Mouse (Mus musculus): Measurements from ENCODE around the gene Itsn2. TPM values are rescaled to one million over a fixed set of nuclear protein-coding genes. Genes with fewer than 3 reads are reported as not detected.

Gene Itsn2
- polyA plus RNA-seq, 1 experiment from 2014 or later, result 36.0 TPM

DNA sequence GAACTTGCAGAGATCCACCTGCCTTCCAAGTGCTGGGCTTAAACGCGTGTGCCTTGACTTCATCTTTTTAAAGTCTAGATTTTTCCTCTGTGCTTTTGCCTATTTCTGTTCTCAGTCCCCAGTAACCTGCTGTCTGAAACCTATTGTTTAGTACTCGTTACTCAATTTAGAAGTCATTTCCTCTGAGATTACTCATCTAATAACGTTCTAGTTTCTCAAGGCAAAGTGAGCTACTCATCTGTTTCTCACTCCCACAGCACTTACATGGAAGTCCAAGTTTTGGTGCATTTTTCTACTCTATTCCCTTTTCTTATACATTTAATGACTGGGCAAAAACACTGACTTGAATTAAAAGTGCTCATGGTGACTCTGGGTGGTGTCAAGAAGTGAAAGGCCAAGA is 7.3 kb downstream of the Itsn2 start:
- no peak overlapping the region for H3K4me2 ChIP-seq
- no peaks in the 10 kb centered on the region for H3K4me1 ChIP-seq
- 70% methylated on average over 4 of the region's 4 CpGs for WGBS
- H3K9ac ChIP-seq, result no peak overlapping the region
- no peaks in the 10 kb centered on the region for H3K9me3 ChIP-seq
- no peak for ATAC-seq (ENCODE audit: insufficient read depth, low FRiP score, low read depth)
- no peak overlapping the region for H3K27ac ChIP-seq
- H3K27me3 ChIP-seq (replicated peaks), result no peaks in the 10 kb centered on the region
- no peak overlapping the region for H3K4me3 ChIP-seq (replicated peaks)
- H3K36me3 ChIP-seq, result no peaks in the 10 kb centered on the region

DNA sequence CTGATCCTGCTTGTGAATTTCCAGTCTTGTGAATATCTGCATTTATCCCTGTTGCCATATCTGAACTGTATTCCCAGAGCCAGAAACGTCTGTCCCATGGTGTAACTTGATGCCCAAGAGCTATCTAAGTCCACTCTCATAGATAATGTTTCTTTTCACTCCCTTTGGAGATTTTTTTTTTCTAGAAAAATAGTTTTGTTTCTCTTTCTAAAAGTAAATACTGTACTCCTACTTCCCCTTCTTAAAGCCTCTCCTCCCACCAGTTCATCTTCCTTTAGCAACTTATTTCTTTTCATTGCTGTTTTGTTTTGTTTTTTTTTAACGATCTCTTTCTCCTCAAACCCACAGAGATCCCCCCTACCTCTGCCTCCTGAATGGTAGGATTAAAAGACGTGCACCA is 14.2 kb downstream of the Itsn2 start:
- 41% methylated on average over 3 of the region's 3 CpGs for WGBS

DNA sequence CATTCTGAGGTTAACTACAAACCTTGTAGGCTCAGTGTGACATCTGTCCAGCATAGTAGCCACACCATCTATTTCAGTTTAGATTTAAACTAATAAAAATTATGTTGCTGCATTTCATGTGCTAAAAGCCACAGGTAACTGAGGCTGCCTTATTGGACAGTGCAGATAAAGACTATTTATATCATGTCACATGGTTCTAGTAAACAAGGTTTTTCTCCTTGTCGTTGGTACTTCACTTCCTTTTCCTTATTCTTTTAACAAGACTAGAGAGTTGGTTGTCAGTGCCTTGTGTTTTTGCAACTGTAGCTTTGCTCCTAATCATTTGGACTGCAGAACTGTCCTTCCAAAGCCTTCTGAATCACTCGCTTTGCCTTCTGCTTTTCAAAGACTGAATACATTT is 22.3 kb downstream of the Itsn2 start:
- Histone ChIP-seq H3K4me3 (replicated peaks) (no peak overlapping the region), H3K27me3 (replicated peaks) (no peaks in the 10 kb centered on the region)
- WGBS, result 50% methylated on average over 2 of the region's 2 CpGs

More for the DNA sequence above, 14.2 kb downstream of the Itsn2 start:
- Histone ChIP-seq H3K27me3 (replicated peaks) (no peaks in the 10 kb centered on the region), H3K4me2 (no peak overlapping the region), H3K9me3 (no peaks in the 10 kb centered on the region), H3K9ac (no peak overlapping the region), H3K36me3 (no peaks in the 10 kb centered on the region), H3K4me1 (no peaks in the 10 kb centered on the region), H3K4me3 (replicated peaks) (no peak overlapping the region), H3K27ac (no peak overlapping the region)
- no peak for ATAC-seq (ENCODE audit: insufficient read depth, low FRiP score, low read depth)

DNA sequence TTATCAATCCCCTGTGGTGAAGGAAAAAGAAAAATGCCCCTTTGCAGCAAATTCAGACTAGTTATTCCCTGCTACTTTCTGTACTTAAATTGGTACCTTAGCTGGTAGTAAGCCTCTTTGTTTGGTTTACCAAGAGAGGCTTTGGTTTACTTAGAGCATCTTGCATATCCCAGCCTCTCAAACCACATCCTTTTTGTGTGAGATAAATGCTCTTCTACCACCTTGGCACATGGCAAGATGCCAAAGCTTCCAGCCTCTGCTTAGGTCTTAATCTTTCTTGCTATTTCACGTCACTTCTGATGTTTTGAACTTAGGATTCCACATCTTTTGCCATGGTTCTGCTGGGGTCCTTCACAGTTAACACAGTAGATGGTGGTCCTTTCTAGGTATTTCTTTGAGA is 31.8 kb downstream of the Itsn2 start:
- Histone ChIP-seq H3K4me2 (no peak overlapping the region), H3K4me1 (no peaks in the 10 kb centered on the region), H3K36me3 (no peaks in the 10 kb centered on the region), H3K9ac (no peak overlapping the region), H3K4me3 (replicated peaks) (no peak overlapping the region), H3K9me3 (no peaks in the 10 kb centered on the region), H3K27me3 (replicated peaks) (no peaks in the 10 kb centered on the region), H3K27ac (no peak overlapping the region)
- ATAC-seq (ENCODE audit: insufficient read depth, low FRiP score, low read depth), result no peak
- WGBS, result 69% methylated on average over 1 of the region's 1 CpGs

More for the DNA sequence above, 22.3 kb downstream of the Itsn2 start:
- Histone ChIP-seq H3K9ac (no peak overlapping the region), H3K4me1 (peaks cover 3% of the 10 kb centered on the region; the same call in 1 of the 2 replicates), H3K4me2 (no peak overlapping the region), H3K9me3 (no peaks in the 10 kb centered on the region), H3K36me3 (no peaks in the 10 kb centered on the region), H3K27ac (no peak overlapping the region)
- ATAC-seq (ENCODE audit: insufficient read depth, low FRiP score, low read depth), result no peak

DNA sequence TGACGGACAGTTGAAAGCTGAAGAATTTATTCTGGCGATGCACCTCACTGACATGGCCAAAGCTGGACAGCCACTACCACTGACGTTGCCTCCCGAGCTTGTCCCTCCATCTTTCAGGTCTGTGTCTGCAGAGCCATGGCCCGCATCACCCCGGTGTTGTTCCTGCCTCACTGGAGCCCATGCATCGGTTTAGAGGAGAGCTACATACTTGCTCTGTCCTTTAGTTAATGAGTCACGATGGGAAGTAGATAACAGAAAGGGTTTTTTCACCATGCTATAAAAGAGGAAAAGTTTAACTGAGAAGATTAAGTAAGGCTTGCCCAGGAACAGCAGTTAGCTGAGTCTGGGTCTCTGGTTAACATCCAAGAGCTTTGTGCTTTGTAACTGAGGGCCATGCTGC is 40.5 kb downstream of the Itsn2 start:
- no peak overlapping the region for H3K27ac ChIP-seq
- H3K4me3 ChIP-seq (replicated peaks), result no peak overlapping the region
- H3K9ac ChIP-seq, result no peak overlapping the region
- H3K4me2 ChIP-seq, result no peak overlapping the region
- no peak for ATAC-seq (ENCODE audit: insufficient read depth, low FRiP score, low read depth)
- no peaks in the 10 kb centered on the region for H3K27me3 ChIP-seq (replicated peaks)
- peaks cover 19% of the 10 kb centered on the region for H3K36me3 ChIP-seq
- no peaks in the 10 kb centered on the region for H3K9me3 ChIP-seq
- 82% methylated on average over 8 of the region's 8 CpGs for WGBS
- no peaks in the 10 kb centered on the region for H3K4me1 ChIP-seq

DNA sequence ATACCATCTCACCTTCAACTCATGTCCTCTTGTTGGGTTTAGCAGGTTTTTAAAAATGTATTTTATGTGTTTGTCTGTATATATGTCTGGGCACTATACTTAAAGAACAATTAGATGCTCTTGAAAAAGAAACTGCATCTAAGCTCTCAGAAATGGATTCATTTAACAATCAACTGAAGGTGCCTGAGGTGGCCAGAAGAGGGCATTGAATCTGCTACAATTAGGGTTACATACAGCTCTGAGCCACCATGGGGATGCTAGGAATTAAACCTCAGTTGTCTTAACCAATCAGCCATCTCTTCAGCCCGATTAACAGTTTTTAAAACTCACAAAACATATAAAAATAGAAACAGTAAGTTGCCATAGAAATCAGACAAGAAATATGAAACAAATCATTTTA is 46.0 kb downstream of the Itsn2 start:
- peaks cover 17% of the 10 kb centered on the region for H3K36me3 ChIP-seq

DNA sequence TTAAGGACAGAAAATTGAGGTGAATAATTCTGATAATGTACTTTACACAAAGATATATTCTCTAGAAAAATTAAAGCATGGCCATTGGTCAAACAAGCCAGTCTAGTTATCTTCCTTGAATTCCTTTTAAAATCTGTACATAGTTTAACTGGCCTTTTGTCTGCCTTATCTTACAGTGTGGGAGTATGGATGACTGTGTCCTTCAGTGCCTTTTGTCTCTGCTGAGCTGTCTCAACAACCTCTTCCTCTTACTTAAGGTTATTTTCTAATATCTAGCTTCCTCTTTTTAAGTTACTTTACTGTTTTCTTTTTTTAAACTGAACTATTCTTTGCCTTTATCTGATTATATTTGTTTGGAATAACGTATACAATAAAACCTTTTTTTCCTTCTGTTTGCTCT is 48.3 kb downstream of the Itsn2 start:
- Histone ChIP-seq H3K9me3 (no peaks in the 10 kb centered on the region), H3K36me3 (peaks cover 12% of the 10 kb centered on the region), H3K27me3 (replicated peaks) (no peaks in the 10 kb centered on the region), H3K27ac (no peak overlapping the region), H3K4me3 (replicated peaks) (no peak overlapping the region), H3K4me1 (no peaks in the 10 kb centered on the region), H3K4me2 (no peak overlapping the region), H3K9ac (no peak overlapping the region)
- WGBS, result 90% methylated on average over 1 of the region's 1 CpGs
- ATAC-seq (ENCODE audit: insufficient read depth, low FRiP score, low read depth), result no peak

More for the DNA sequence above, 46.0 kb downstream of the Itsn2 start:
- Histone ChIP-seq H3K9me3 (no peaks in the 10 kb centered on the region), H3K4me1 (no peaks in the 10 kb centered on the region), H3K4me3 (replicated peaks) (no peak overlapping the region), H3K4me2 (no peak overlapping the region), H3K9ac (no peak overlapping the region), H3K27ac (no peak overlapping the region), H3K27me3 (replicated peaks) (no peaks in the 10 kb centered on the region)
- ATAC-seq (ENCODE audit: insufficient read depth, low FRiP score, low read depth), result no peak
- WGBS, result 86% methylated on average over 1 of the region's 1 CpGs

DNA sequence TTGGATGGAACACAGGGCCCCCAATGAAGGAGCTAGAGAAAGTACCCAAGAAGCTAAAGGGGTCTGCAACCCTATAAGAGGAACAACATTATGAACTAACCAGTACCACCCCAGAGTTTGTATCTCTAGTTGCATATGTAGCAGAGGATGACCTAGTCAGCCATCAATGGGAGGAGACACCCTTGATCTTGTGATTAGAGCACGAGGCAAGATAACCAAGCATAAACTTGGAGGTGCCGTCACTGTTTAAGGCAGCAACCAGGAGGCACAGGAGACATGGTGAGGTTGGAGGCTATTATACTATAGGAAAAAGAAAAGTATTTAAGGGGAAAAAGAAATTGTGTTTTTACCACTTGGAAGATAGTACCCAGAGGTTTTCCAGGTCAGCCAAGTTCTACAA is 64.4 kb downstream of the Itsn2 start:
- no peak overlapping the region for H3K4me3 ChIP-seq (replicated peaks)
- no peaks in the 10 kb centered on the region for H3K9me3 ChIP-seq
- H3K4me1 ChIP-seq, result no peaks in the 10 kb centered on the region
- no peak overlapping the region for H3K9ac ChIP-seq
- no peak overlapping the region for H3K27ac ChIP-seq
- H3K27me3 ChIP-seq (replicated peaks), result no peaks in the 10 kb centered on the region
- no peak overlapping the region for H3K4me2 ChIP-seq
- WGBS, result 85% methylated on average over 2 of the region's 2 CpGs
- 0 out of 2 replicates have a peak, but pooled peaks cover 10% of the 10 kb centered on the region for H3K36me3 ChIP-seq
- ATAC-seq (ENCODE audit: insufficient read depth, low FRiP score, low read depth), result no peak

DNA sequence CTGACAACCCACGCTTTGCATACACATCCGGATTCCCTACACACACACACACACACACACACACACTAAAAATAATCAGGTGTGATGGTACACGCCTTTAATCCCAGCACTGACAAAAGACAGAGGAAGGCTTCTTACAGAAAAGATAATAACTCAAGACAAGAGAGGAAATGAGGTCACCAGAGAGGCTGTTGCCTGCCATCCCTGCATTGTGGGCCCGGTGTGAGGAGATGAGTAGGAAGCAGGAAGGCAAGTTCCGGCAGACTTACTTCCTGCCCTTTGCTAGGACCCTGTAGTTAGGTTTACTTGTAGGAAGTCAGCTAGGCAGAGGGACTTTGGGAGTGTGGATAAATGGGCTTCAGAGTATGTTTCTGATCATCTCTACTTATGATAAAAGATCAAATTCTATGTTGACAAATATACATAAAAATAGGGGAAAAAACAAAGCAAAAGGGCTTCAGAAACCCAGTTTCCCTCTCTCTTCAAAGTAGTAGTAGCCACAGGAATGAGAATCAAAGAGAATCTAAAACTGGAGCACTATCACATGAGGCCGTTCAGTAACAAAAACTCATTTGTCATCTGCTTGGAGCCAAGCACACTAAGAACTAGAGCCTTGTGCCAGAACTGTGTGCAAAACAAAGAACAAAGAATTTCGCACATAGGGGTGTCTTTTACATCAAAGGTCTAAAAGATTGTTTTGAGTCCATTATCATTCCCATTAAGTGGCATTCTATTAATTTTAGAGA is 72.7 kb downstream of the Itsn2 start:
- H3K4me3 ChIP-seq (replicated peaks), result no peak overlapping the region
- H3K36me3 ChIP-seq, result peaks cover 17% of the 10 kb centered on the region; the same call in 1 of the 2 replicates
- no peaks in the 10 kb centered on the region for H3K4me1 ChIP-seq
- no peaks in the 10 kb centered on the region for H3K9me3 ChIP-seq
- WGBS, result 81% methylated on average over 7 of the region's 7 CpGs
- H3K27me3 ChIP-seq (replicated peaks), result no peaks in the 10 kb centered on the region
- H3K4me2 ChIP-seq, result no peak overlapping the region
- no peak overlapping the region for H3K9ac ChIP-seq
- H3K27ac ChIP-seq, result no peak overlapping the region
- ATAC-seq (ENCODE audit: insufficient read depth, low FRiP score, low read depth), result no peak

DNA sequence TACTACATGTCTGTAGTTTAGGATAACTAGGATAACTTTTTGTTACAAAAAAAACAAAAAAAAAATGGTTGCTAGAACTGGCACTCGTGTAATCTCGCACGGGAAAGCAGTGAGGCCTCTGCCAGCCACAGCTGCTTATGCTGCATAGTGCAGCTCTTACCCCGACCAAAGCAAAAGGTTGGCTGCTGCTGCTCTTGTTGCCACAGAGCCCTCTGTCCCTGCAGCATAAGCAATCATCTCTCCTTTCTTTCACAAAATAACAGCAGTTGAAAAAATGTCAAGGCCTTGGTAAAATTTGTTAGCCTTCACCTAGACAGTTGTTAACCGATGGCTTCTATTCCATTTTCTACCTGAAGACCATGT is 73.2 kb downstream of the Itsn2 start:
- Histone ChIP-seq H3K4me3 (replicated peaks) (no peak overlapping the region), H3K4me1 (no peaks in the 10 kb centered on the region), H3K27ac (no peak overlapping the region), H3K27me3 (replicated peaks) (no peaks in the 10 kb centered on the region), H3K9me3 (no peaks in the 10 kb centered on the region), H3K36me3 (peaks cover 17% of the 10 kb centered on the region; the same call in 1 of the 2 replicates), H3K4me2 (no peak overlapping the region), H3K9ac (no peak overlapping the region)
- 86% methylated on average over 5 of the region's 5 CpGs for WGBS
- no peak for ATAC-seq (ENCODE audit: insufficient read depth, low FRiP score, low read depth)

DNA sequence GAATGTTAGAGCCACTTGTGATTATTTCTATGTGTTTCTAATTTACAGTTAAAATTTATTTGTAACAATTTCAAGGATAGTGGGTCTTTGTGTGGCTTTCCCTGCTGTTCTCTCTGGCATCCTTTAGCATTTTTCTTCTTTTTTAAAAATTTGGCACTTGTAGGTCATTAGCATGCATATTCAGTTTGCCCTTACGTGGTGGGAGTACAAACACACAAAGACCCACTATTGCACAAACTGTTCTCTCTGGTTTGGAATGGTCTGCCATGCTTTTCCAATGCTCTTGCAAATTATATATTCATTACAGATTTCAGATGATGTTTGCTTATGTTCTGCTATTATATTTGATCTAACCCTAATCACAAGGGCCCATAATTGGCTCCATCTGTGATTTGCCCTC is 83.9 kb downstream of the Itsn2 start:
- H3K36me3 ChIP-seq, result peaks cover 10% of the 10 kb centered on the region
- no peaks in the 10 kb centered on the region for H3K4me1 ChIP-seq
- H3K27me3 ChIP-seq (replicated peaks), result no peaks in the 10 kb centered on the region
- no peak overlapping the region for H3K4me2 ChIP-seq
- H3K4me3 ChIP-seq (replicated peaks), result no peak overlapping the region
- no peak overlapping the region for H3K9ac ChIP-seq
- no peak for ATAC-seq (ENCODE audit: insufficient read depth, low FRiP score, low read depth)
- 87% methylated on average over 1 of the region's 1 CpGs for WGBS
- H3K9me3 ChIP-seq, result no peaks in the 10 kb centered on the region
- no peak overlapping the region for H3K27ac ChIP-seq

DNA sequence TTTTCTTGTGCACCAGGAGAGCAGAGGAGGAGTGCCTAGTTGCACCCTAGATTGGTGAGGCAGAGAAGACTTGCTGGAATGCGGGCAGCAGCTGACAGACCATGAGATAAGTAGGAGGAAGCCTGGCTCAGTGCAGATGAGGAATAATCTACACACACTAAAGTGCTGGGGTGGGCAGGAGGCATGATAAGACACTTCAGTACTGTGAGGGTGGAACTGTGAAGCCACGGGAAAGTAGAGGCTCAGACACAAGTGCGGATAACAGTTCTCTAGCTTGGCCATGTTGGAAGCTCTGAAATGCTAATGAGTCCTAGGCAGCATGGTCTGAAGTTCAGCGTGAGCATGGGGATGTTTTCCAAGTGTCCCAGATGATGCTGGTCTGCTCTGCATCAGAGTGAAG is 87.5 kb downstream of the Itsn2 start:
- Histone ChIP-seq H3K4me1 (no peaks in the 10 kb centered on the region), H3K27ac (no peak overlapping the region), H3K9ac (no peak overlapping the region), H3K4me3 (replicated peaks) (no peak overlapping the region), H3K9me3 (no peaks in the 10 kb centered on the region), H3K4me2 (no peak overlapping the region), H3K27me3 (replicated peaks) (no peaks in the 10 kb centered on the region), H3K36me3 (peaks cover 6% of the 10 kb centered on the region; the same call in 1 of the 2 replicates)
- ATAC-seq (ENCODE audit: insufficient read depth, low FRiP score, low read depth), result peak; percentile 92
- 58% methylated on average over 4 of the region's 4 CpGs for WGBS

DNA sequence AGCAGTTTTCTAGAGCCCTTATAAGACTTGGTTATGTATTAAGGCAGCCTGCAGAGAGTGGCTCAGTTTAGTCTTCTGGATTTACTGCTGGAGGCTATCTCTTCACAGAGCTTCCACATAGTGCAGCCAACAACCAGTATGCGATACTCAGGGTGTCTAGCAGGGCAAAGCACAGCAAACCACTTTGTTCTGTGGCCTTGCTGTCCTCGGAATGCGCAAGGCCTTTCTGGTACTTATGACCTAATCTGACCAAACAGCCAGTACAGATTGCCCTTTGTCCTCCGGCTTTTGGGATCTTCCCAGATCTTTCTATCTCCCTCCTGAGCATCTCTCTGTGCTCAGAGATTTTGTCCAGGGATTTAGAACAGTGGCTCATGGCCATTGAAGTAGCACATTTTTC is 93.0 kb downstream of the Itsn2 start:
- Histone ChIP-seq H3K9ac (no peak overlapping the region), H3K36me3 (no peaks in the 10 kb centered on the region), H3K4me1 (no peaks in the 10 kb centered on the region), H3K27ac (no peak overlapping the region), H3K27me3 (replicated peaks) (no peaks in the 10 kb centered on the region), H3K4me2 (no peak overlapping the region), H3K9me3 (no peaks in the 10 kb centered on the region), H3K4me3 (replicated peaks) (no peak overlapping the region)
- WGBS, result 78% methylated on average over 4 of the region's 4 CpGs
- ATAC-seq (ENCODE audit: insufficient read depth, low FRiP score, low read depth), result no peak

Measured in stomach, embryonic 15.5 days (tissue).